Mouse (Mus musculus) kidney, embryonic 16.5 days (tissue): ENCODE measurements around the gene Hormad1. TPM values are rescaled to one million over a fixed set of nuclear protein-coding genes. Genes with fewer than 3 reads are reported as not detected.
A peak's percentile ranks its signal among the peaks of the same experiment; 100 is the strongest.

Source experiments
- ATAC-seq: fragments of 200-750 bp; cut with Nextera tagmentation; 2 replicates; pipeline ENCODE4 v1.8.0; 2017; ENCODE audit warnings: moderate TSS enrichment; ENCODE audit not compliant: low FRiP score, low TSS enrichment
- H3K27ac ChIP-seq: fragments of 300-500 bp; sonication (generic); 2 replicates; pipeline ENCODE4 v1.5.1; 2014; ENCODE audit warnings: low read length
- H3K27me3 ChIP-seq: fragments of 300-500 bp; sonication (generic); 2 replicates; pipeline ENCODE4 v1.6.1; 2014; ENCODE audit warnings: low read length, control low read depth, mixed read lengths; ENCODE audit not compliant: insufficient read depth
- H3K36me3 ChIP-seq: fragments of 300-500 bp; sonication (generic); 2 replicates; pipeline ENCODE4 v1.6.1; 2014; ENCODE audit warnings: low read length, control low read depth, mixed read lengths; ENCODE audit not compliant: insufficient read depth
- H3K4me1 ChIP-seq: fragments of 300-500 bp; sonication (generic); 2 replicates; pipeline ENCODE4 v1.6.1; 2014; ENCODE audit warnings: low read length, control low read depth, mixed read lengths; ENCODE audit not compliant: insufficient read depth
- H3K4me2 ChIP-seq: fragments of 300-500 bp; sonication (generic); replicated peaks from 2 replicates; pipeline ENCODE4 v1.6.1; 2014; ENCODE audit warnings: low read depth, low read length
- H3K4me3 ChIP-seq: fragments of 300-500 bp; sonication (generic); 2 replicates; pipeline ENCODE4 v1.5.1; 2014; ENCODE audit warnings: mild to moderate bottlenecking, low read length
- H3K9ac ChIP-seq: fragments of 300-500 bp; sonication (generic); replicated peaks from 2 replicates; pipeline ENCODE4 v1.6.1; 2014; ENCODE audit warnings: low read length
- H3K9me3 ChIP-seq: fragments of 300-500 bp; sonication (generic); 2 replicates; pipeline ENCODE4 v1.6.1; 2016; ENCODE audit warnings: low read length, control low read depth
- WGBS: fragments of 180-500 bp; shearing (Covaris S2); extraction: QIAGEN DNeasy Blood & Tissue Kit; methylation state at CpG from one replicate; pipeline ENCODE4 v1.1.7; 2014; 5-methylcytosine and 5-hydroxymethylcytosine counted together
- polyA plus RNA-seq: library from polyadenylated mRNA; unstranded; fragments of >200 nt; fragmentation: Nextera tagmentation; extraction: Ambion mirVana; gene quantifications from 2 replicates; pipeline ENCODE4 v1.2.1, GENCODE M21; 2015

Gene Hormad1
- polyA plus RNA-seq, 1 experiment from 2014 or later = not detected

GRCm38 (mm10) chr3:95542981-95543380 is 16.5 kb upstream of the Hormad1 start:
- no peak overlapping the region for H3K4me3 ChIP-seq
- no peak overlapping the region for H3K4me2 ChIP-seq
- H3K9me3 ChIP-seq = no peaks in the 10 kb centered on the region; the same call in 1 of the 2 replicates
- H3K36me3 ChIP-seq = no peaks in the 10 kb centered on the region
- H3K4me1 ChIP-seq = no peaks in the 10 kb centered on the region
- H3K27ac ChIP-seq = no peak overlapping the region
- 68% methylated on average over 7 of the region's 7 CpGs for WGBS
- no peaks in the 10 kb centered on the region for H3K27me3 ChIP-seq
- no peak for ATAC-seq
- H3K9ac ChIP-seq = no peak overlapping the region

- WGBS = 74% methylated on average over 1 of the region's 1 CpGs
- no peaks in the 10 kb centered on the region for H3K4me1 ChIP-seq
Observed at GRCm38 (mm10) chr3:95550176-95550575, 9.3 kb upstream of the Hormad1 start.

GRCm38 (mm10) chr3:95553986-95554385 is 5.5 kb upstream of the Hormad1 start:
- WGBS = 36% methylated on average over 3 of the region's 3 CpGs
- Histone ChIP-seq H3K4me2 (no peak overlapping the region), H3K27ac (no peak overlapping the region), H3K9me3 (no peaks in the 10 kb centered on the region), H3K36me3 (no peaks in the 10 kb centered on the region), H3K27me3 (no peaks in the 10 kb centered on the region), H3K4me3 (no peak overlapping the region), H3K4me1 (no peaks in the 10 kb centered on the region), H3K9ac (no peak overlapping the region)
- ATAC-seq = no peak

More at GRCm38 (mm10) chr3:95550176-95550575, 9.3 kb upstream of the Hormad1 start:
- H3K9ac ChIP-seq = no peak overlapping the region
- H3K9me3 ChIP-seq = no peaks in the 10 kb centered on the region; the same call in 1 of the 2 replicates
- no peak for ATAC-seq
- H3K4me3 ChIP-seq = no peak overlapping the region
- no peaks in the 10 kb centered on the region for H3K27me3 ChIP-seq
- no peaks in the 10 kb centered on the region for H3K36me3 ChIP-seq
- H3K27ac ChIP-seq = no peak overlapping the region
- H3K4me2 ChIP-seq = no peak overlapping the region

- no peaks in the 10 kb centered on the region for H3K36me3 ChIP-seq
- no peak overlapping the region for H3K27ac ChIP-seq
- 86% methylated on average over 3 of the region's 3 CpGs for WGBS
- no peak overlapping the region for H3K4me2 ChIP-seq
- no peak for ATAC-seq
- no peak overlapping the region for H3K4me3 ChIP-seq
- no peaks in the 10 kb centered on the region for H3K9me3 ChIP-seq
- H3K4me1 ChIP-seq = no peaks in the 10 kb centered on the region
- no peaks in the 10 kb centered on the region for H3K27me3 ChIP-seq
- no peak overlapping the region for H3K9ac ChIP-seq
Observed at GRCm38 (mm10) chr3:95560738-95561137, 1.3 kb downstream of the Hormad1 start.

GRCm38 (mm10) chr3:95561826-95562225 is 2.3 kb downstream of the Hormad1 start:
- Histone ChIP-seq H3K27me3 (no peaks in the 10 kb centered on the region), H3K27ac (no peak overlapping the region), H3K4me2 (no peak overlapping the region), H3K4me3 (no peak overlapping the region), H3K4me1 (no peaks in the 10 kb centered on the region), H3K36me3 (no peaks in the 10 kb centered on the region), H3K9me3 (no peaks in the 10 kb centered on the region), H3K9ac (no peak overlapping the region)
- ATAC-seq = no peak
- 55% methylated on average over 2 of the region's 2 CpGs for WGBS

GRCm38 (mm10) chr3:95569585-95569984 is 10.1 kb downstream of the Hormad1 start:
- Histone ChIP-seq H3K4me3 (no peak overlapping the region), H3K4me1 (no peaks in the 10 kb centered on the region), H3K9me3 (no peaks in the 10 kb centered on the region), H3K4me2 (no peak overlapping the region), H3K27ac (no peak overlapping the region), H3K27me3 (no peaks in the 10 kb centered on the region), H3K9ac (no peak overlapping the region), H3K36me3 (no peaks in the 10 kb centered on the region)
- ATAC-seq = no peak
- WGBS = 92% methylated on average over 3 of the region's 3 CpGs

GRCm38 (mm10) chr3:95587754-95588603 is 28.5 kb downstream of the Hormad1 start:
- ATAC-seq = no peak; the same call in 1 of the 2 replicates
- Histone ChIP-seq H3K27me3 (no peaks in the 10 kb centered on the region), H3K4me1 (peaks cover 7% of the 10 kb centered on the region), H3K27ac (peak overlapping the region; percentile 80; the same call in 1 of the 2 replicates), H3K9me3 (no peaks in the 10 kb centered on the region), H3K9ac (peak overlapping the region; percentile 59), H3K4me3 (peak overlapping the region; percentile 76), H3K36me3 (peaks cover 7% of the 10 kb centered on the region; the same call in 1 of the 2 replicates), H3K4me2 (peak overlapping the region; percentile 65)
- 48% methylated on average over 8 of the region's 8 CpGs for WGBS

GRCm38 (mm10) chr3:95588604-95589086 is 29.2 kb downstream of the Hormad1 start, which contains the start of gene Golph3l:
Golph3l (plus strand) TSS chr3:95588934.
- Histone ChIP-seq H3K27me3 (no peaks in the 10 kb centered on the region), H3K4me3 (peak within 1 kb of the TSS; percentile 76), H3K4me2 (peak within 1 kb of the TSS; percentile 65), H3K4me1 (peaks cover 7% of the 10 kb centered on the region), H3K27ac (peak within 1 kb of the TSS; percentile 89), H3K9me3 (no peaks in the 10 kb centered on the region), H3K9ac (peak within 1 kb of the TSS; percentile 74), H3K36me3 (peaks cover 10% of the 10 kb centered on the region; the same call in 1 of the 2 replicates)
- peak; percentile 100 for ATAC-seq
- under 1% methylated on average over 12 of the region's 12 CpGs for WGBS

- Histone ChIP-seq H3K4me2 (no peak overlapping the region), H3K27me3 (no peaks in the 10 kb centered on the region), H3K4me1 (no peaks in the 10 kb centered on the region), H3K9ac (no peak overlapping the region), H3K4me3 (no peak overlapping the region), H3K27ac (no peak overlapping the region), H3K9me3 (no peaks in the 10 kb centered on the region), H3K36me3 (0 out of 2 replicates have a peak, but pooled peaks cover 16% of the 10 kb centered on the region)
- no peak for ATAC-seq
Observed at GRCm38 (mm10) chr3:95598734-95599133, 39.3 kb downstream of the Hormad1 start.

- H3K27ac ChIP-seq = no peak overlapping the region
- WGBS = 71% methylated on average over 3 of the region's 3 CpGs
- H3K4me2 ChIP-seq = no peak overlapping the region
- no peaks in the 10 kb centered on the region for H3K4me1 ChIP-seq
- H3K9me3 ChIP-seq = no peaks in the 10 kb centered on the region
- no peaks in the 10 kb centered on the region for H3K27me3 ChIP-seq
- ATAC-seq = no peak
- no peak overlapping the region for H3K9ac ChIP-seq
- peaks cover 11% of the 10 kb centered on the region; the same call in 1 of the 2 replicates for H3K36me3 ChIP-seq
- no peak overlapping the region for H3K4me3 ChIP-seq
Observed at GRCm38 (mm10) chr3:95601287-95601686, 41.8 kb downstream of the Hormad1 start.
